Mouse (Mus musculus) spleen, adult 2 months (tissue): ENCODE results near the gene Nhsl2. TPM values are rescaled to one million over a fixed set of nuclear protein-coding genes. Genes with fewer than 3 reads are reported as not detected.

ENCODE experiments used
- DNase-seq, 2 experiments: peaks; one replicate each; pipeline versions ENCODE4 v3.0.0 to v3.0.0-alpha.2; 2012 to 2021; ENCODE audit warnings: low spot score in 2 of 2, low read depth in 1 of 2
- H3K27ac ChIP-seq: fragments of 200-500 bp; 2 replicates; pipeline ENCODE4 v1.5.1; 2012; ENCODE audit warnings: low read length, inconsistent platforms; ENCODE audit not compliant: insufficient read depth
- H3K27me3 ChIP-seq: fragments of 200-500 bp; 2 replicates; pipeline ENCODE4 v1.6.1; 2012; ENCODE audit warnings: mild to moderate bottlenecking, moderate library complexity, low read length, inconsistent platforms; ENCODE audit not compliant: control insufficient read depth, insufficient read depth
- H3K36me3 ChIP-seq: fragments of 200-500 bp; 2 replicates; pipeline ENCODE4 v1.6.1; 2012; ENCODE audit warnings: mild to moderate bottlenecking, low read length, inconsistent platforms; ENCODE audit not compliant: control insufficient read depth, insufficient read depth
- H3K4me1 ChIP-seq: fragments of 200-500 bp; 2 replicates; pipeline ENCODE4 v1.6.1; 2011; ENCODE audit warnings: inconsistent platforms; ENCODE audit not compliant: control insufficient read depth, insufficient read depth, insufficient read length
- H3K4me3 ChIP-seq: fragments of 200-500 bp; 2 replicates; pipeline ENCODE4 v1.5.1; 2011; ENCODE audit warnings: mild to moderate bottlenecking, inconsistent platforms; ENCODE audit not compliant: insufficient read depth, insufficient read length; ENCODE audit errors: extremely low read depth
- CTCF ChIP-seq: fragments of 200-500 bp; IDR thresholded peaks from 2 replicates; pipeline ENCODE4 v1.5.1; 2011; ENCODE audit warnings: mild to moderate bottlenecking, inconsistent platforms; ENCODE audit not compliant: insufficient read depth, insufficient read length, insufficient replicate concordance; ENCODE audit errors: extremely low read depth
- POLR2A ChIP-seq: fragments of 200-500 bp; IDR thresholded peaks from 2 replicates; pipeline ENCODE4 v1.6.1; 2011; ENCODE audit warnings: low read depth, low read length, inconsistent platforms
- WGBS: fragments of 180-500 bp; shearing (Covaris S2); methylation state at CpG from one replicate; pipeline ENCODE4 v1.1.7; 2018; 5-methylcytosine and 5-hydroxymethylcytosine counted together
- polyA plus RNA-seq: library from polyadenylated mRNA; depleted of rRNA; stranded (reverse); fragments of >200 nt; gene quantifications from 2 replicates; pipeline ENCODE4 v1.2.3, GENCODE M21; 2012

Nhsl2 gene
- polyA plus RNA-seq, 1 experiment = 1.2 TPM

- Histone ChIP-seq H3K4me1 (no peaks in the 10 kb centered on the region; the same call in 1 of the 2 replicates), H3K36me3 (no peaks in the 10 kb centered on the region), H3K27ac (no peak overlapping the region), H3K27me3 (peaks cover 6% of the 10 kb centered on the region; the same call in 1 of the 2 replicates), H3K4me3 (no peak overlapping the region)
- no peak for DNase-seq
- 78% methylated on average over 7 of the region's 7 CpGs for WGBS
- TF ChIP-seq POLR2A (no peak), CTCF (no peak)
These were observed 2.6 kb downstream of the Nhsl2 start for GRCm38 (mm10) chrX:101851566-101852354.

- no peaks in the 10 kb centered on the region for H3K4me1 ChIP-seq
- H3K27ac ChIP-seq = no peak overlapping the region
- H3K4me3 ChIP-seq = no peak overlapping the region
- H3K36me3 ChIP-seq = no peaks in the 10 kb centered on the region
- TF ChIP-seq POLR2A (no peak), CTCF (no peak)
- no peaks in the 10 kb centered on the region; the same call in 1 of the 2 replicates for H3K27me3 ChIP-seq
- DNase-seq = no peak
- WGBS = 48% methylated on average over 4 of the region's 4 CpGs
These were observed 14.6 kb downstream of the Nhsl2 start for GRCm38 (mm10) chrX:101863666-101864378.

- TF ChIP-seq CTCF (no peak), POLR2A (no peak)
- no peak overlapping the region for H3K4me3 ChIP-seq
- no peaks in the 10 kb centered on the region for H3K4me1 ChIP-seq
- H3K36me3 ChIP-seq = no peaks in the 10 kb centered on the region
- DNase-seq = no peak
- 87% methylated on average over 5 of the region's 5 CpGs for WGBS
- no peaks in the 10 kb centered on the region; the same call in 1 of the 2 replicates for H3K27me3 ChIP-seq
- no peak overlapping the region for H3K27ac ChIP-seq
These were observed 15.6 kb downstream of the Nhsl2 start for GRCm38 (mm10) chrX:101864788-101865187.

GRCm38 (mm10) chrX:101874147-101874546, 25.0 kb downstream of the Nhsl2 start:
- Histone ChIP-seq H3K4me3 (no peak overlapping the region), H3K27ac (no peak overlapping the region), H3K27me3 (no peaks in the 10 kb centered on the region), H3K4me1 (no peaks in the 10 kb centered on the region), H3K36me3 (no peaks in the 10 kb centered on the region)
- TF ChIP-seq POLR2A (no peak), CTCF (no peak)
- no peak for DNase-seq
- 70% methylated on average over 3 of the region's 3 CpGs for WGBS

GRCm38 (mm10) chrX:101874901-101875300, 25.7 kb downstream of the Nhsl2 start:
- TF ChIP-seq CTCF = no peak
- no peak for TF ChIP-seq POLR2A
- no peaks in the 10 kb centered on the region for H3K4me1 ChIP-seq
- WGBS = 71% methylated on average over 2 of the region's 2 CpGs
- no peak for DNase-seq
- no peak overlapping the region for H3K4me3 ChIP-seq
- no peaks in the 10 kb centered on the region for H3K27me3 ChIP-seq
- H3K36me3 ChIP-seq = no peaks in the 10 kb centered on the region
- no peak overlapping the region for H3K27ac ChIP-seq

GRCm38 (mm10) chrX:101876136-101876535, 27.0 kb downstream of the Nhsl2 start:
- H3K4me1 ChIP-seq = no peaks in the 10 kb centered on the region
- WGBS = 79% methylated on average over 2 of the region's 2 CpGs
- no peak for DNase-seq
- H3K27me3 ChIP-seq = no peaks in the 10 kb centered on the region
- no peaks in the 10 kb centered on the region for H3K36me3 ChIP-seq
- no peak overlapping the region for H3K4me3 ChIP-seq
- TF ChIP-seq CTCF = no peak
- no peak for TF ChIP-seq POLR2A
- no peak overlapping the region for H3K27ac ChIP-seq

- no peaks in the 10 kb centered on the region for H3K27me3 ChIP-seq
- H3K27ac ChIP-seq = no peak overlapping the region
- no peak for TF ChIP-seq POLR2A
- H3K4me3 ChIP-seq = no peak overlapping the region
- 93% methylated on average over 4 of the region's 4 CpGs for WGBS
- DNase-seq = no peak
- H3K4me1 ChIP-seq = no peaks in the 10 kb centered on the region
- no peaks in the 10 kb centered on the region for H3K36me3 ChIP-seq
These were observed 28.7 kb downstream of the Nhsl2 start for GRCm38 (mm10) chrX:101877840-101878239.
